Mouse (Mus musculus) yolk sac, embryonic 10.5 days (tissue): ENCODE measurements at regions not wholly inside any gene's neighbourhood (a gene's known extent, or its start where the extent isn't known, plus 50 kb on each side); places are given as distances from the start of the nearest gene placed in this dataset.

ENCODE experiments used
- DNase-seq: peaks from one replicate; pipeline ENCODE4 v3.0.0-alpha.2; 2017; ENCODE audit warnings: low spot score

GRCm38 (mm10) chr6:100923070-100923469 lies 89.6 kb downstream of the Ppp4r2 start:
- DNase-seq = no peak

GRCm38 (mm10) chr6:100923686-100924085 lies 90.3 kb downstream of the Ppp4r2 start:
- DNase-seq = no peak

DNA sequence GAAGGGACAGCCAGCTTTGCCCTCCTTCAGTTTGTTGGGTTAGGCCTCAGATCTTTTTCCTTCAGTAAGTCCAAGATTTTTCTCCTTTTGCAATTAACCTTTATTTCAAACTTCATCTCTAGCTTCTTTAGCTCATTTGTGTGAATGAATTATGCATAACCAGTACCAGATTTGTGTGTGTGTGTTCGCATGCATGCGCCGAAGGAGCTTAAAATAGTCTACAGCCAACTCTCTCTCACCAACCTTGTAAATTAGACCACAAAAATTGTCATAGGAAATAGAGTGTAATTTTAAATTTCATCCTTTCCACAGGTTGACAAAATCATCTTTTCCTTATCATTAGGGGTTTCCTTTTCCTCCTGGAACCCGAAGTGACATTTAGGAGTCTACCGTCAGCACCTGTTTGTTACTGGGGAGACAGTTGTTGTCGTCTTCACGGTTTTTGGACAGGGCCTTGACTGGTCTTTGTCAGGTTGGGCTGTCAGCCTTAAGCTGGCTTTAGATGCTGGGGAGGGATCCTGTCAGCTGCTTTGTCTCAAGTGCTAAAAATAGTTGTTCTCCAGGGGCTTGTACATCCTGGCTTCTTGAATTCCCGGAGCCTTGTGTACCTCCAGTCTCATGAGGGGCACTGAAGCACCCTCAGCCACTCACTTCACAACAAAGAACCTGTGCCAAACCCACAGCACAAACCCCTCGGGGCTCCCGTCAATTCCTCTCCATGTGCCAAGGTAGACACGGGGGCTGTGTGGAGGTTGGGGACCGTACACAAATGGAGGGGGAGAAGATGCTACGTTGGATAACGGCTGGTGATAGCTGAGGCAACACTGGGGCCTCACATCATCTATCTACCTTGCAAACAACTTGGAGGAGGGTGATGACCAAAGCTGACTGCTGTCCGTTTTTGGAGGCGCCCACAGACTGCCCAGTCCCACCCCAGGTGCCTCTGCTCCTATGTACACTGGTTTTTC lies 95.7 kb downstream of the Ppp4r2 start:
- no peak for DNase-seq

DNA sequence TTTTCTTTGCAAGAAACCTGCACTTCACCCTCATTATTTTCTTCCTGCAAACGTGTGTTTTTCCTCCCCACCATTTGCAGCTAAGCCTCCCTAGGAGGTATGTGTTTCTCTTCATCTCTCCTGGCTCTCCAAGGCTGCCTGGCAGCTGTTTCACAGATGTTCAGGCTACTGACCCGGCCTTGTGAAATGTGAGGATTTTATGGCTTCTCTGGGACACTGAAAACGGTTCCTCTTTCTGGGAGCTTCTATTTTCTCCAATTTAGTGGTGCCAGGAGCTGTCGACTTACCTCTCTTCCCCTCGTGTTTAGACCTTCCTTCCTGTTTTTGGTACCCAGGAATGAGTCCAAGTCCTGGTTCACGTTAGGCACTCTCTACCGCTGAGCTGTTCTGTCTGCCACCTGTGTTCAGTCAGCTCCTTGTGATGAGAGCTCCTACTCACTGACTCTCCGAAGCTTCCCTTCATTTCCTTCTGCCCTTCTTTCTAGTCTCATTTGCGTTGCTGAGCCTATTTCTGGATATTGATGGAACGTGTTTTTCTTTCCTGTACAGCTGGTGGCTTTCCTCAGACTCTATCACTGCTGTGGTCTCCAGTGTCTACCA lies 96.4 kb downstream of the Ppp4r2 start:
- DNase-seq = peak; percentile 14

- DNase-seq = no peak
Measured at GRCm38 (mm10) chr6:100930706-100931105, 97.3 kb downstream of the Ppp4r2 start.

- DNase-seq = no peak
Measured at GRCm38 (mm10) chr6:100934424-100934823, 101.0 kb downstream of the Ppp4r2 start.

GRCm38 (mm10) chr6:100937802-100938201 lies 104.4 kb downstream of the Ppp4r2 start:
- no peak for DNase-seq

GRCm38 (mm10) chr6:100938376-100938775 lies 105.0 kb downstream of the Ppp4r2 start:
- no peak for DNase-seq

GRCm38 (mm10) chr6:100939042-100939441 lies 105.6 kb downstream of the Ppp4r2 start:
- DNase-seq = no peak

- no peak for DNase-seq
Measured at GRCm38 (mm10) chr6:100939766-100940165, 106.3 kb downstream of the Ppp4r2 start.

DNA sequence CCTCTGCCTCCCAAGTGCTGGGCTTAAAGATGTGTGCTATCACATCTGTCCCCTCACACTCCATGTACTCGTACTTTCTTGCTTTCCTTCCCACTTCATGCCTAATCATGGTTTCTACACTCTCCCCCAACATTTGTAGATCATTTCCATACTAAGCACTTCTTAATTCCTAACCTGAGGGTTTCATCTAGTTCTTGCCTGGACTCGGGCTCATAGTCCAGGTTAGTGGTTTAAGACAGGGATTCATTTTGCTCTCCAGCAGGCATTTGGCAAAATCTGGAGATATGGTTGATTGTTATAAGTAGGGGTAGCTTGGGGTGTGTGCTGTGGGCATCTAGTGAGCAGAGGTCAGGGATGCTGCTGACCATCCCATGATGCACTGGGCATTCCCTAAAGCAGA lies 108.3 kb downstream of the Ppp4r2 start:
- DNase-seq = no peak

DNA sequence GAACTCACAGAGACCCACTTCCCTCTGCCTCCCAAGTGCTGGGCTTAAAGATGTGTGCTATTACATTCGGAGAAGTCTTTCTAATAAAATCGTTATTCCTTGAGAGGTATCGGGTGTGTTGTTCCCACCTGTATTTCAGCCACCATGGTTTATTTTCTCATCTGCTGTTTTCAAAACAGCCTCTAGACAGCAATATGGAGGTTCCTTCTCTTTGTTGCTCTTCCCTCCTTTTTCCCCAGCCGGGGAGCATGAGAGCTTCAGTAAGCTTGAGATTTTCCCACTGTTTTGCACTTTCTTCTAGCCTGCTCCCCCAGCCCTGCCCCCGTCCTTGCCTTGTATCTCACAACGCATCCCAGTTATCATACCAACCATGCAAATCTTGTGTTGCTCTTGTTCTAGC lies 109.5 kb downstream of the Ppp4r2 start:
- no peak for DNase-seq

- DNase-seq = no peak
Measured at GRCm38 (mm10) chr6:100945796-100946195, 112.4 kb downstream of the Ppp4r2 start.

- no peak for DNase-seq
Measured at GRCm38 (mm10) chr6:100948340-100948739, 114.9 kb downstream of the Ppp4r2 start.

- no peak for DNase-seq
Measured at GRCm38 (mm10) chr6:100951646-100952045, 118.2 kb downstream of the Ppp4r2 start.

DNA sequence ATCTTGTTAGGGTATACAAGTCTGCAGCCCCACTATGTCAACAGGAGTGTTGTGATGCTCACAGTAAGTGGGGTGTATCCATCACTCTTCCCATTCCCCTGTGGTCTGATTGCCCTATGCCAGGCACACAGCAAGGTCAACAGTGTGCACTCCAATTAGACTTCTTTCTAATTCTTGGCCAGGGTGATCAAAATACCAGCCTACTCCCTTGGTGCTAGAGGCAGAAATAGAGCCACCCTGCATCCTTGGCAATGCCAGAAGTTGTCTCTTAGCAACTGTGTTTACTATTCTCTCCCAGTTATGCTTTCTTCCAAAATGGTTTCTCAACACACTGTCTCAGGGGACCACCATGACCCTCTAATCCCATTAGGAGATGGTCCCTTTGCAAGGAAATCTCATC lies 119.0 kb downstream of the Ppp4r2 start:
- DNase-seq = no peak

GRCm38 (mm10) chr6:100954563-100954962 lies 121.1 kb downstream of the Ppp4r2 start:
- DNase-seq = no peak

- no peak for DNase-seq
Measured at GRCm38 (mm10) chr6:100966481-100966880, 133.1 kb downstream of the Ppp4r2 start.

GRCm38 (mm10) chr6:100968080-100968856 lies 134.8 kb downstream of the Ppp4r2 start:
- DNase-seq = no peak

GRCm38 (mm10) chr6:100968960-100969359 lies 135.5 kb downstream of the Ppp4r2 start:
- DNase-seq = no peak

DNA sequence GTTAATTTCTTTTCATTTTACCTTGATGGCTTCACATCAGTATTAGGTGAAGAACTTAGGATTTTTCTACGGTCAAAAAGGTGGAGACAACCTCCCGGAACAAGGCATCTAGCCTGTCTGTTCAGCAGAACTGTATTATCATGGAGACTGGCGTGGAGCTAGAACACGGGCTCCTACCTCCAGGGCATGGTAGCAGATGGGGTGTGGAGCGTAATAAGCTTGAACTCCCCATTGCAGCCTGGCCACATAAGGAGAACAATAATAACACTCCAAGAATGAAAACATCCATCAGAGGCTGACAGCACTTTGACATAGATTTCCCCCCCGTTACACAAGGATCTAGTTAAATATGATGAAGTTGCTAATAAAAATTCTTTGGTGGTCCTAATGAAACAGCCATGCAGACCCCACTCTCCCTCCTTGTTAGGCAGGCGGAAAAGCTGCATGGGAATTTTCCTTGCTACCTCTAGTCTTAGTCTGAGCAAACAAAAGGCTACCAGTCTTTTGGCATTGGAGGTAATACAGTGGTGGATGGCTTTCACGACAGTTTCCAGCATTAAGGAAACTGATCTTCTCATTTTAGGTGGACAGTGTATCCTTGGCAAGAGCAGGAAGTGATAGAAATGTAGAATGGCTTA lies 137.5 kb downstream of the Ppp4r2 start:
- no peak for DNase-seq

GRCm38 (mm10) chr6:100971462-100971955 lies 138.1 kb downstream of the Ppp4r2 start:
- no peak for DNase-seq
